Mouse (Mus musculus): ENCODE results near the gene Aprt. TPM values are rescaled to one million over a fixed set of nuclear protein-coding genes. Genes with fewer than 3 reads are reported as not detected.
A peak's percentile ranks its signal among the peaks of the same experiment; 100 is the strongest.

The Aprt gene
- polyA plus RNA-seq, 1 experiment from 2014 or later = 354 TPM

GRCm38 (mm10) chr8:122571153-122571552 is 5.6 kb downstream of the Aprt start:
- no peaks in the 10 kb centered on the region for H3K9me3 ChIP-seq
- no peak overlapping the region for H3K4me2 ChIP-seq
- H3K36me3 ChIP-seq = peaks cover 41% of the 10 kb centered on the region
- H3K4me1 ChIP-seq = peaks cover 41% of the 10 kb centered on the region
- 89% methylated on average over 11 of the region's 11 CpGs for WGBS
- H3K27me3 ChIP-seq (replicated peaks) = no peaks in the 10 kb centered on the region
- H3K27ac ChIP-seq = no peak overlapping the region
- no peak for ATAC-seq (ENCODE audit: insufficient read depth, low FRiP score, low read depth)
- no peak overlapping the region for H3K4me3 ChIP-seq (replicated peaks)
- H3K9ac ChIP-seq = no peak overlapping the region

- Histone ChIP-seq H3K9ac (no peak overlapping the region), H3K4me1 (peaks cover 30% of the 10 kb centered on the region), H3K27me3 (replicated peaks) (no peaks in the 10 kb centered on the region), H3K27ac (no peak overlapping the region), H3K4me2 (peak overlapping the region; percentile 84; the same call in 1 of the 2 replicates), H3K36me3 (peaks cover 41% of the 10 kb centered on the region), H3K4me3 (replicated peaks) (no peak overlapping the region), H3K9me3 (no peaks in the 10 kb centered on the region)
- WGBS = 93% methylated on average over 16 of the region's 16 CpGs
- no peak for ATAC-seq (ENCODE audit: insufficient read depth, low FRiP score, low read depth)
Observed at GRCm38 (mm10) chr8:122569996-122570395, 6.7 kb downstream of the Aprt start.

- H3K4me1 ChIP-seq = peaks cover 23% of the 10 kb centered on the region
- H3K36me3 ChIP-seq = peaks cover 41% of the 10 kb centered on the region
- H3K27me3 ChIP-seq (replicated peaks) = no peaks in the 10 kb centered on the region
- peak overlapping the region; percentile 42 for H3K9ac ChIP-seq
- ATAC-seq (ENCODE audit: insufficient read depth, low FRiP score, low read depth) = no peak
- peak overlapping the region; percentile 84 for H3K4me2 ChIP-seq
- H3K9me3 ChIP-seq = no peaks in the 10 kb centered on the region
- 56% methylated on average over 9 of the region's 9 CpGs for WGBS
- H3K27ac ChIP-seq = no peak overlapping the region
- H3K4me3 ChIP-seq (replicated peaks) = peak overlapping the region; percentile 95
Observed at GRCm38 (mm10) chr8:122569329-122569728, 7.4 kb downstream of the Aprt start.

- no peak overlapping the region for H3K27ac ChIP-seq
- peak overlapping the region; percentile 95 for H3K4me3 ChIP-seq (replicated peaks)
- peaks cover 38% of the 10 kb centered on the region for H3K36me3 ChIP-seq
- H3K27me3 ChIP-seq (replicated peaks) = no peaks in the 10 kb centered on the region
- ATAC-seq (ENCODE audit: insufficient read depth, low FRiP score, low read depth) = no peak
- H3K4me2 ChIP-seq = peak overlapping the region; percentile 84
- peaks cover 22% of the 10 kb centered on the region for H3K4me1 ChIP-seq
- WGBS = 9% methylated on average over 10 of the region's 10 CpGs
- no peaks in the 10 kb centered on the region for H3K9me3 ChIP-seq
- peak overlapping the region; percentile 42 for H3K9ac ChIP-seq
Observed at GRCm38 (mm10) chr8:122568881-122569309, 7.8 kb downstream of the Aprt start.

- Histone ChIP-seq H3K36me3 (peaks cover 38% of the 10 kb centered on the region), H3K9me3 (no peaks in the 10 kb centered on the region), H3K4me3 (replicated peaks) (peak overlapping the region; percentile 95), H3K27ac (peak overlapping the region; percentile 96), H3K4me2 (peak overlapping the region; percentile 84), H3K4me1 (peaks cover 22% of the 10 kb centered on the region), H3K27me3 (replicated peaks) (no peaks in the 10 kb centered on the region), H3K9ac (peak overlapping the region; percentile 91)
- peak; percentile 19; the same call in 1 of the 2 replicates for ATAC-seq (ENCODE audit: insufficient read depth, low FRiP score, low read depth)
- 0% methylated on average over 34 of the region's 34 CpGs for WGBS
Observed at GRCm38 (mm10) chr8:122568109-122568504, 8.6 kb downstream of the Aprt start.

GRCm38 (mm10) chr8:122567361-122568108 is 9.2 kb downstream of the Aprt start, which contains the start of gene Cdt1:
Gene Cdt1 (plus strand): TSS chr8:122568015.
- ATAC-seq (ENCODE audit: insufficient read depth, low FRiP score, low read depth) = peak; percentile 96
- H3K4me3 ChIP-seq (replicated peaks) = peak within 1 kb of the TSS; percentile 95
- under 1% methylated on average over 62 of the region's 62 CpGs for WGBS

GRCm38 (mm10) chr8:122566766-122567165 is 9.9 kb downstream of the Aprt start:
- peaks cover 22% of the 10 kb centered on the region for H3K4me1 ChIP-seq
- ATAC-seq (ENCODE audit: insufficient read depth, low FRiP score, low read depth) = no peak
- H3K4me2 ChIP-seq = peak overlapping the region; percentile 84
- H3K9me3 ChIP-seq = no peaks in the 10 kb centered on the region
- H3K4me3 ChIP-seq (replicated peaks) = peak overlapping the region; percentile 95
- H3K9ac ChIP-seq = peak overlapping the region; percentile 67; the same call in 1 of the 2 replicates
- H3K27me3 ChIP-seq (replicated peaks) = no peaks in the 10 kb centered on the region
- H3K27ac ChIP-seq = peak overlapping the region; percentile 96
- H3K36me3 ChIP-seq = peaks cover 25% of the 10 kb centered on the region
- WGBS = 27% methylated on average over 6 of the region's 6 CpGs

More at GRCm38 (mm10) chr8:122567361-122568108, 9.2 kb downstream of the Aprt start, which contains the start of gene Cdt1:
- Histone ChIP-seq H3K27me3 (replicated peaks) (no peaks in the 10 kb centered on the region), H3K9me3 (no peaks in the 10 kb centered on the region), H3K4me2 (peak within 1 kb of the TSS; percentile 84), H3K27ac (peak within 1 kb of the TSS; percentile 96), H3K36me3 (peaks cover 33% of the 10 kb centered on the region), H3K9ac (peak within 1 kb of the TSS; percentile 91), H3K4me1 (peaks cover 22% of the 10 kb centered on the region)

- Histone ChIP-seq H3K9ac (no peak overlapping the region), H3K27me3 (replicated peaks) (no peaks in the 10 kb centered on the region), H3K36me3 (peaks cover 4% of the 10 kb centered on the region), H3K4me3 (replicated peaks) (no peak overlapping the region), H3K27ac (peak overlapping the region; percentile 57; the same call in 1 of the 2 replicates), H3K9me3 (no peaks in the 10 kb centered on the region), H3K4me1 (peaks cover 19% of the 10 kb centered on the region), H3K4me2 (no peak overlapping the region)
- 72% methylated on average over 25 of the region's 25 CpGs for WGBS
- no peak for ATAC-seq (ENCODE audit: insufficient read depth, low FRiP score, low read depth)
Observed at GRCm38 (mm10) chr8:122564363-122565352, 12.1 kb downstream of the Aprt start.

- Histone ChIP-seq H3K27ac (no peak overlapping the region), H3K9ac (no peak overlapping the region), H3K4me2 (no peak overlapping the region), H3K9me3 (no peaks in the 10 kb centered on the region), H3K27me3 (replicated peaks) (no peaks in the 10 kb centered on the region), H3K4me3 (replicated peaks) (no peak overlapping the region), H3K36me3 (no peaks in the 10 kb centered on the region), H3K4me1 (peaks cover 12% of the 10 kb centered on the region; the same call in 1 of the 2 replicates)
- no peak for ATAC-seq (ENCODE audit: insufficient read depth, low FRiP score, low read depth)
- WGBS = 71% methylated on average over 5 of the region's 5 CpGs
Observed at GRCm38 (mm10) chr8:122561199-122561598, 15.5 kb downstream of the Aprt start.

- Histone ChIP-seq H3K4me1 (peaks cover 12% of the 10 kb centered on the region; the same call in 1 of the 2 replicates), H3K4me3 (replicated peaks) (no peak overlapping the region), H3K9me3 (no peaks in the 10 kb centered on the region), H3K27ac (no peak overlapping the region), H3K9ac (no peak overlapping the region), H3K27me3 (replicated peaks) (no peaks in the 10 kb centered on the region), H3K36me3 (no peaks in the 10 kb centered on the region), H3K4me2 (no peak overlapping the region)
- peak; percentile 12; the same call in 1 of the 2 replicates for ATAC-seq (ENCODE audit: insufficient read depth, low FRiP score, low read depth)
- 17% methylated on average over 12 of the region's 12 CpGs for WGBS
Observed at GRCm38 (mm10) chr8:122558671-122559349, 17.9 kb downstream of the Aprt start.
